Mouse (Mus musculus): ENCODE measurements around the gene Axl.
A peak's percentile ranks its signal among the peaks of the same experiment; 100 is the strongest.
"Not testable (repeated sequence)": the region's sequence is repeated elsewhere in the genome, so short reads cannot be mapped to it uniquely, and the experiment has no call there.

Axl gene

GRCm38 (mm10) chr7:25792966-25793365 lies 4.5 kb upstream of the Axl start:
- not testable (repeated sequence) for DNase-seq

- no peak for DNase-seq
These were observed 2.1 kb upstream of the Axl start for GRCm38 (mm10) chr7:25790615-25791014.

GRCm38 (mm10) chr7:25789129-25789440 lies 580 bp upstream of the Axl start:
- DNase-seq, result no peak

GRCm38 (mm10) chr7:25787456-25788219 lies 867 bp downstream of the Axl start:
- no peak for DNase-seq

- DNase-seq, result no peak
These were observed 1.5 kb downstream of the Axl start for GRCm38 (mm10) chr7:25786974-25787373.

GRCm38 (mm10) chr7:25785752-25786151 lies 2.8 kb downstream of the Axl start:
- DNase-seq, result no peak

- no peak for DNase-seq
These were observed 3.7 kb downstream of the Axl start for GRCm38 (mm10) chr7:25784808-25785207.

GRCm38 (mm10) chr7:25783746-25784145 lies 4.8 kb downstream of the Axl start:
- DNase-seq, result no peak

- no peak for DNase-seq
These were observed 5.8 kb downstream of the Axl start for GRCm38 (mm10) chr7:25782744-25783143.

- no peak for DNase-seq
These were observed 6.4 kb downstream of the Axl start for GRCm38 (mm10) chr7:25781937-25782610.

- DNase-seq, result peak; percentile 46
These were observed 7.1 kb downstream of the Axl start for GRCm38 (mm10) chr7:25781321-25781936.

GRCm38 (mm10) chr7:25780753-25781152 lies 7.8 kb downstream of the Axl start:
- no peak for DNase-seq

GRCm38 (mm10) chr7:25780021-25780420 lies 8.5 kb downstream of the Axl start:
- DNase-seq, result no peak

GRCm38 (mm10) chr7:25768229-25768628 lies 20.3 kb downstream of the Axl start:
- DNase-seq, result no peak

- no peak for DNase-seq
These were observed 22.4 kb downstream of the Axl start for GRCm38 (mm10) chr7:25766108-25766507.

GRCm38 (mm10) chr7:25764221-25764620 lies 24.3 kb downstream of the Axl start:
- peak; percentile 59 for DNase-seq

- DNase-seq, result peak; percentile 67
These were observed 24.8 kb downstream of the Axl start for GRCm38 (mm10) chr7:25763678-25764077.

- DNase-seq, result peak; percentile 34
These were observed 27.2 kb downstream of the Axl start for GRCm38 (mm10) chr7:25761354-25761753.

GRCm38 (mm10) chr7:25756011-25756410 lies 32.5 kb downstream of the Axl start:
- DNase-seq, result peak; percentile 93

GRCm38 (mm10) chr7:25755468-25755833 lies 33.1 kb downstream of the Axl start:
- no peak for DNase-seq

GRCm38 (mm10) chr7:25754738-25755467 lies 33.6 kb downstream of the Axl start, which contains the start of gene Hnrnpul1:
Gene Hnrnpul1 (minus strand): TSS chr7:25754757.
- peak; percentile 99 for DNase-seq

- DNase-seq, result no peak
These were observed 34.1 kb downstream of the Axl start for GRCm38 (mm10) chr7:25754439-25754737.

- DNase-seq, result no peak
These were observed 34.7 kb downstream of the Axl start for GRCm38 (mm10) chr7:25753643-25754438.
